Mouse (Mus musculus): Measurements from ENCODE around the gene Catsper3. TPM values are rescaled to one million over a fixed set of nuclear protein-coding genes. Genes with fewer than 3 reads are reported as not detected.

The Catsper3 gene
- total RNA-seq, 1 experiment from 2014 or later: not detected

DNA sequence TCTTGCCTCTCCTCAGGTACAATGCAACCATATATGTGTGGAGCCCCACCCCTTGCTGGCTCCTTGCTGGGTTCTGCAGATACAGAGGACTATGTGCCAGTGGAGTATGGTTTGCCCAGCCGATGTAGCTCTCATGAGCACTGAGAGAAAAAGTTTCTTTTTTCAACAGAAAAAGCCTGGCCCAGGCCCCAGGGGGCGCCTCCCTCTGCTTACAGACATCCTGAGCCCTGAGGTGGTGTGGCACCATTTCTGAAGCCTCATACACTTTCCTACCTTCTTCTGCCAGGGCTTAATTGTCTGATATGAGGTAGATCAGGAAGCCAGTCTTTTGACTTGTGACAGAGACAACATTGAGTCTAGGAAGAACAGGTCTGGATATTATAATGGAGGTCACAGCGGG, 67.8 kb downstream of the Catsper3 start:
- DNase-seq: no peak

DNA sequence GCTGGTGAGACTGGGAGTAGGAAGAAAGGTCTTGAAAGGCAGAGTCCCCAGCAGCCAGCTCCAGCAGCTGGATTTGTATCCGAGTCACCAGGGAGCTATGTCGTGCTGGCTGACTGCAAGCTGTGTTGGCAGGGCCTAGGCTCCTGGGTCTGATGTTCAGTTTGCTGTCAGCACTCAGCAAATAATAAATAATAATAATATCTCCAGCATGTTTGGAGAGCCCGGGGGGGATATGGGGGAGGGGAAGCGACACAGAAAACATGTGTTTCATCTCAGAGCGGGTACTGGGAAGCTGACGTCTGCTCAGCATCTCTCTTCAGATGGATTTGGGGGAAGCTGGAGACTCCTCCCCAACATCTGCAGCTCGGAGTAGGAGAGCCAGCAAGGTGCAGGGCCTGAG, 71.4 kb downstream of the Catsper3 start:
- DNase-seq: no peak

DNA sequence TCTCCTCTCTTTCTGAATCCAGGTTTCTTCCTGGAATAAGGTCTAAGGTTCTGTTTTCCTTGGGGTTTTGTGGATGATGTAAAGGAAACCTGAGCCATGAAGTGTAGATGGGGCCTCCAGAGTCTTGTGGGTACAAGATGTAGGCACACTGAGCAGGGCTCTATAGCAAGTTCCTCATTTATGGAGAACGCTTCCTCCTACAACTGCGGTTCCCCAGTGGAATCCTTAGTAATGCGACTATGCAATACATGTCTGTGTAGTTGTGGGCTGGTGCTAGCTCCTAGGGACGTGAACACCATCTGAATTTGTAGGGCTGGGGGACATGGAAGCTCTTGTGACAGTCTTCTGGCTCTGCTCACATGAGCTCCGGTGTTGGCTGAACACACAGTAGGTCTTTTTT, 74.1 kb downstream of the Catsper3 start:
- no peak for DNase-seq

Other genes starting within 250 kb of the Catsper3 start
- gene Ddx41, start 247.9 kb upstream of the Catsper3 start, total RNA-seq (2021): 38.4 and 46.0 TPM in 2 replicates
- 42.5 and 50.2 TPM in 2 replicates for gene Fam193b, start 213.4 kb upstream of the Catsper3 start, total RNA-seq (2021)
- 145 and 156 TPM in 2 replicates for gene Tmed9, start 210.8 kb upstream of the Catsper3 start, total RNA-seq (2021)
- 11.6 and 15.4 TPM in 2 replicates for gene B4galt7, start 184.7 kb upstream of the Catsper3 start, total RNA-seq (2021)
- gene Caml, start 161.6 kb upstream of the Catsper3 start, total RNA-seq (2021): 25.4 and 27.9 TPM in 2 replicates
- 35.1 and 41.8 TPM in 2 replicates for gene Ddx46, start 149.5 kb upstream of the Catsper3 start, total RNA-seq (2021)
- 53.9 and 55.4 TPM in 2 replicates for gene B230219D22Rik, start 91.4 kb upstream of the Catsper3 start, total RNA-seq (2021)
- gene Txndc15, start 69.9 kb upstream of the Catsper3 start, total RNA-seq (2021): 50.0 and 52.8 TPM in 2 replicates
- gene Pcbd2, start 57.2 kb upstream of the Catsper3 start, total RNA-seq (2021): 62.1 and 72.6 TPM in 2 replicates
- not detected in 2 replicates for gene Pitx1, start 51.6 kb downstream of the Catsper3 start, total RNA-seq (2021)